Mouse (Mus musculus): ENCODE measurements around the gene Thrb. TPM values are rescaled to one million over a fixed set of nuclear protein-coding genes. Genes with fewer than 3 reads are reported as not detected.

Gene Thrb
- total and polyA plus RNA-seq, 3 experiments = not detected

DNA sequence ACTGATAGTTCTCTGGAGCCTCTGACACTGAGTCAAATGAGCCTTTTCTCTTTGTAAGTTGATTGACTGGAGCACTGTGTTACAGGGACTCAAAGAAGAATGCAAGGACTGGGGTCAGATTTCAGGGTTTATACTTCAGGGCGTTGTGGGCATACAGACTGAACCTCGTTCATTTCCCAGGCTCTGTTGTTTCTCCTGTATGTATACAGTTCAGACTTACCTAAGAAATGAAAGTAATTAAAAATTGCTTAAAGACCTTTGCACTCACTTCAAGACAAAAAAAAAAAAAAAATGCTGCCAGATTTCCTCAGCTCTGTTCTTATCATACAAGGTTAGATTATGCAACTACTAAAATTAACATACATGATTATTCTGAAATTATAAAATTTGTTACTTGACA lies 126.2 kb downstream of the Thrb start:
- no peaks in the 10 kb centered on the region for H3K4me1 ChIP-seq (ENCODE audit: control insufficient read depth in 1 of 2, insufficient read depth in 2 of 2, low read length in 2 of 2)
- no peaks in the 10 kb centered on the region for H3K9me3 ChIP-seq (replicated peaks; ENCODE audit: insufficient read depth, low read length)
- H3K4me3 ChIP-seq (ENCODE audit: control insufficient read depth in 1 of 2, insufficient read depth in 1 of 2, low read depth in 2 of 2, low read length in 2 of 2) = no peak overlapping the region
- H3K27me3 ChIP-seq (ENCODE audit: control insufficient read depth in 1 of 2, insufficient read depth in 2 of 2, low read length in 2 of 2) = no peaks in the 10 kb centered on the region
- no peak overlapping the region for H3K27ac ChIP-seq (ENCODE audit: control insufficient read depth, low read depth, low read length)
- no peak for DNase-seq (ENCODE audit: low read depth, low spot score)
- no peak overlapping the region for H3K9ac ChIP-seq (ENCODE audit: control insufficient read depth, low read depth, low read length, poor library complexity, severe bottlenecking)
- H3K79me2 ChIP-seq (ENCODE audit: control insufficient read depth, insufficient read depth, low read length, poor library complexity) = no peaks in the 10 kb centered on the region
- no peaks in the 10 kb centered on the region for H3K36me3 ChIP-seq (ENCODE audit: control insufficient read depth in 1 of 2, insufficient read depth in 2 of 2, low read length in 2 of 2)
- TF ChIP-seq NELFE (IDR thresholded peaks at IDR 0.05; ENCODE audit: low read depth, low read length) (no peak), GATA1 (IDR thresholded peaks at IDR 0.05; ENCODE audit: low read depth, low read length) (no peak), CTCF (IDR thresholded peaks at IDR 0.05 in 2 of 3, conservative IDR thresholded peaks at IDR 0.05 in 1 of 3; ENCODE audit: control insufficient read depth in 1 of 3, insufficient read depth in 1 of 3, low read depth in 2 of 3, low read length in 3 of 3, poor library complexity in 1 of 3, severe bottlenecking in 1 of 3) (no peak), ELF1 (IDR thresholded peaks at IDR 0.05; ENCODE audit: low read depth, low read length) (no peak), EP300 (IDR thresholded peaks at IDR 0.05; ENCODE audit: low read depth in 1 of 2, low read length in 2 of 2) (no peak), POLR2A (IDR thresholded peaks at IDR 0.05; ENCODE audit: control insufficient read depth in 1 of 2, insufficient read depth in 1 of 2, low read depth in 1 of 2, low read length in 2 of 2, poor library complexity in 1 of 2) (no peak)

- no peak for TF ChIP-seq CTCF (IDR thresholded peaks at IDR 0.05 in 2 of 3, conservative IDR thresholded peaks at IDR 0.05 in 1 of 3; ENCODE audit: control insufficient read depth in 1 of 3, insufficient read depth in 1 of 3, low read depth in 2 of 3, low read length in 3 of 3, poor library complexity in 1 of 3, severe bottlenecking in 1 of 3)
- no peak for TF ChIP-seq TAL1 (IDR thresholded peaks at IDR 0.05; ENCODE audit: low read length)
- TF ChIP-seq TBP (IDR thresholded peaks at IDR 0.05; ENCODE audit: low read depth, low read length) = no peak
- no peak for TF ChIP-seq CHD2 (IDR thresholded peaks at IDR 0.05; ENCODE audit: low read length)
- no peak for TF ChIP-seq E2F4 (IDR thresholded peaks at IDR 0.05; ENCODE audit: borderline replicate concordance, low read depth, low read length)
- no peak for TF ChIP-seq GATA1 (IDR thresholded peaks at IDR 0.05; ENCODE audit: low read depth, low read length)
- no peak for TF ChIP-seq CHD1 (IDR thresholded peaks at IDR 0.05; ENCODE audit: low read depth, low read length)
- no peak for TF ChIP-seq NRF1 (IDR thresholded peaks at IDR 0.05; ENCODE audit: insufficient read depth, low read depth, low read length, poor library complexity, severe bottlenecking)
- TF ChIP-seq KAT2A (conservative IDR thresholded peaks at IDR 0.05; ENCODE audit: low read depth, low read length) = no peak
- TF ChIP-seq UBTF (IDR thresholded peaks at IDR 0.05; ENCODE audit: borderline replicate concordance, insufficient read depth, low read depth, low read length) = no peak
- no peak for TF ChIP-seq MYC (IDR thresholded peaks at IDR 0.05; ENCODE audit: low read depth, low read length)
- no peak for TF ChIP-seq TCF12 (IDR thresholded peaks at IDR 0.05; ENCODE audit: low read depth, low read length)
- no peak for TF ChIP-seq ZMIZ1 (IDR thresholded peaks at IDR 0.05; ENCODE audit: low read depth, low read length)
- TF ChIP-seq RCOR1 (IDR thresholded peaks at IDR 0.05; ENCODE audit: low read depth, low read length) = no peak
- TF ChIP-seq MXI1 (IDR thresholded peaks at IDR 0.05; ENCODE audit: low read depth, low read length) = no peak
- no peak for TF ChIP-seq POLR2AphosphoS2 (IDR thresholded peaks at IDR 0.05; ENCODE audit: low read length)
- no peak for TF ChIP-seq SIN3A (IDR thresholded peaks at IDR 0.05; ENCODE audit: low read length)
- no peak for TF ChIP-seq ZKSCAN1 (IDR thresholded peaks at IDR 0.05; ENCODE audit: low read depth, low read length)
- no peak for DNase-seq (ENCODE audit: low read depth, low spot score)
- Histone ChIP-seq H3K9me3 (replicated peaks; ENCODE audit: insufficient read depth, low read length) (no peaks in the 10 kb centered on the region), H3K9ac (ENCODE audit: control insufficient read depth, low read depth, low read length, poor library complexity, severe bottlenecking) (no peak overlapping the region), H3K79me2 (ENCODE audit: control insufficient read depth, insufficient read depth, low read length, poor library complexity) (no peaks in the 10 kb centered on the region), H3K4me1 (ENCODE audit: control insufficient read depth in 1 of 2, insufficient read depth in 2 of 2, low read length in 2 of 2) (no peaks in the 10 kb centered on the region), H3K27me3 (ENCODE audit: control insufficient read depth in 1 of 2, insufficient read depth in 2 of 2, low read length in 2 of 2) (no peaks in the 10 kb centered on the region), H3K4me3 (ENCODE audit: control insufficient read depth in 1 of 2, insufficient read depth in 1 of 2, low read depth in 2 of 2, low read length in 2 of 2) (no peak overlapping the region), H3K36me3 (ENCODE audit: control insufficient read depth in 1 of 2, insufficient read depth in 2 of 2, low read length in 2 of 2) (no peaks in the 10 kb centered on the region), H3K27ac (ENCODE audit: control insufficient read depth, low read depth, low read length) (no peak overlapping the region)
Observed at GRCm38 (mm10) chr14:17803934-17804602, 144.0 kb downstream of the Thrb start.
